Mouse (Mus musculus): ENCODE data around the gene Rab3b.
A peak's percentile ranks its signal among the peaks of the same experiment; 100 is the strongest.

The Rab3b gene

DNA sequence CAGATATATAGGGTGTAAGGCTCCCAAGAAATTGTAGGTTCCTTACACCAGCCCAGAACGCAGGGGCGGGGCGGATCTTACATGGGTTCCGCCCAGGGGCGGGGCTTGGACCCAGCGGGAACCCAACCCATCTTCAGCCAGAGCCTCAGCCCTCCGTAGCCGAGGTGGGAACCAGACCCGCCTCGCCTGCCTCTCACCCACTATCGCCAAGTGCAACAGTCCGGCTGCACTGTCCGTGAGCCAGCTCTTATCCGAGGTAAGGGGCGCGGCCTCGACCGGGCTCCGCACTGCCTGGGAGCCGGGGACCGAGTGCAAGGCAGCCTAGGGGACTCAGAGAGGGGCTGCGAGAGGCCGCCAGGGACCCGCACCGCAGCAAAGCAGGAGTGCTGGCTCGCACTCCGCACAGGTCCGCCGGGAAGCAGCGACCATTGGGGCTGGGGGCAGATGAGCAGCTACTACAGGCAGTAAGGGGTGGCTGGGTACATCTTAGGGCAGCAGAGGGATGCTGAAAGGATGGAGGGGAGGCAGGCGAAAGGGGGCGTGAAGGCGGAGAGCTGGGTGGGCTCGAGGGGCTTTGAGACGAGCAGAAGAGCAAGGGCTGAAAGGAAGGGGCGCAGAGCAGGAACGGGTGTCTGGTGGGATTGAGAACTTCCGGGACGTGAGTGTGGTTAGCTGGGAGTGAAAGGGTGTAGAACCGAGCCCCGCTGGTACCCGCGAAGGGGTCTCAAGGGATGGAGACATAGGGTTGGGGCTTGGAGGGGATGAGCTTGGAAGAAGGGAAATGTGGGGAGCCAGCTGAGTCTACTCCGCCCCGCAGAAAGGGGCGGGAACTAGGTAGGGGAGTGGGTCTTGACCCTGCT lies at the start of gene Rab3b:
Rab3b (plus strand) TSS at position 101 of the 860 bp plus-strand sequence.
- DNase-seq (ENCODE audit: low spot score in 2 of 2), result peak; percentile 24 to 47

GRCm38 (mm10) chr4:108830698-108831097 lies 48.2 kb upstream of the Rab3b start:
- no peak for DNase-seq (ENCODE audit: low spot score in 2 of 2)

DNA sequence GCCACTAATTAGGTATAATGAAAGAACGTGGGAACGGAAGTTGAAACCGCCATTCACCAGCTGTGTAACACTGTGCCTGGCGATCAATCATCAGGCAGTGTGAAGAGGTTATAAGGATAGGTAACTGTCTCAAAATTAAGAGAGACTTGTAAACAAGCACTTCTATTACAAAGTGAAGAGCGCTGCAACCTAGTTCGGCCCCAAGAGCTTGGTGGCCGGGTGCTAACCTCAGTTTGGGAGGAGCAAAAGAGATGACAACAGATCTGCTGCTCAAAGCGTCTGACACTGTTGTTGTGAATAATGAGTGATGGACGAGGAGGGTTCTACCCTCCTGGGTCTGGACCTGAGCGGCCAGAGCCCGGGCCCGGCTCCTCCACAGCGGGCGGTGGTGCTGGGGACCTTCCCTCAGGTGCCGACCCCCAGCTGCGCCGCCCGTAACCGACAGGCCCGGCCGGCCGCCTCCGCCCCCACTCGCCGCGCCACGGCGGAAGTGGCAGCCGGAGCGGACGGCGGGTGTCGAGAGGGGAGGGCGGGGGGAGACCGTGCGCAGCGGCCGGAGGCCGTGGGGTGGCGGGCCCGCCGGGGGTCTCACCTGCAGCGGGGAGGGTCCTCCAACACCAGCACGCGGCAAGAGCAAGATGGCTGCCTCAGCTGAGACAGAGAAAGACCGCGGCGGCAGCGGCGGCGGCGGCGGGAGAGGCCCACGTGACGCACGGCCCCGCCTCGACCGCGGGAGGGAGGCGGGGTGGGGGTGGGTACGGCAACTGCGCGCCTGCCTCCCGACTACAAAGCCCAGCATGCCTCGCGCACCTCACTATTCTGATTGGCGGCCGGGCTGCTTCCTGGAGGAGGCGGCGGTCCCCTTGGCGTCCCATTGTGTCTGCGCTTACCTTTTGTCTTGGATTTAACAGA lies 45.7 kb upstream of the Rab3b start, which contains the start of gene Btf3l4:
Btf3l4 (minus strand) TSS at position 699 of the 912 bp plus-strand sequence.
- DNase-seq (ENCODE audit: low spot score in 2 of 2), result peak; percentile 87 to 90

DNA sequence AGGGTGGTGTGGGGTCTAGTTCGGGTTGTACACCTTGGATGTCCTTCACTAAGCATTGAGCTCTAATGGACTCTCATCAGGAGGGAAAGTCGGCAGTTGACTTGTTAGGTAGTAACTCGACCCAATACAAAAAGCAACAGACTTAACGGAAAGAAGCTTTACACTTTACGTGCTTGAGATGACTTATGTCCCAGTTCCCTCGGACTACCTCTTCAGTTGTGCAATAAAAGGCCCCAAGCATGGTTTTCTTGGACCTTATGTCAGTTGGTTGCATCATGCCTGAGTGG lies 45.1 kb upstream of the Rab3b start:
- no peak for DNase-seq (ENCODE audit: low spot score in 2 of 2)

DNA sequence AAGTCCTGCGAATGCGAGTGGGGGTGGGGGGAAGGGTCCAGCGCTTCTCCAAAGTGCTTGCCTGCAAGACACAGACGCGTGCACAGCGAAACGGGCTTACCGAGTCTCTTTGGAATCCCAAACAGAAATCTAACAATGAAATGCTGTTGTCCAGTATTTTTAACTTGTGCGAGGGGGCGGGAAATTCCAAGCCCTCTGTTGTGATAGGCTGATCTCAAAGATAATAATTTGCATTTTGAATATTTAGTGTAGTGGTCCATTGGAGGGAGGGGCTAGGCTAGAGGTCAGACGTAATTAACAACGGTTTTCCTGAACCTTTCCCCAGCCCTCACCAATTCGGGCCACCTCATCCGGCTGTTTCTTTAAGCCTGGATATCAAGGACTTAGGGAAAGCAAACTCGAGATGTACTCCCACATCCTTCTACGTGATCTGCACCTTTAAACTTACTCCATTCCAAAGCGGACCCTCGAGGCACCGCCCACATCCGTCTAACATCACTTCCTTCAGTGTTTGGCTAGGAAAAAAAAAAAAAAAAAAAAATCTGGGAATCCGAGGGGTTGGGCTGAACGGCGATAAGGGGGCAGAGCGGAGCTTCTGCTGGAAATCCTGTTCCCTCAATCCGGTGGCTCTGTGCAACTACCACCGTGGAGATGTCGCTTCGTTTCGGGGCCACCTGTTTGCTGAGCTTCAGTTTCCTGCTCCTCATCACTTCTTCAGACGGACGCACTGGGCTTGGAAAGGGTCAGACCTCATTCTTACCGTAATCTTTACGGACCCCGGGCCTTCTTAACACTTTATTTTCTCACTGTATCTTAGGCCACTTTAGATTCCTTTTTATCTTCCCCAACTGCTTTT lies 44.5 kb upstream of the Rab3b start, which contains the start of gene Txndc12:
Txndc12 (plus strand) TSS at position 487 of the 856 bp plus-strand sequence.
- peak; percentile 80 to 82 for DNase-seq (ENCODE audit: low spot score in 2 of 2)

GRCm38 (mm10) chr4:108834971-108835311 lies 43.9 kb upstream of the Rab3b start:
- DNase-seq (ENCODE audit: low spot score in 2 of 2), result no peak

GRCm38 (mm10) chr4:108835496-108835895 lies 43.4 kb upstream of the Rab3b start:
- DNase-seq (ENCODE audit: low spot score in 2 of 2), result no peak

- DNase-seq (ENCODE audit: low spot score in 2 of 2), result peak in 1 of 2 experiments; percentile 27
Observed at GRCm38 (mm10) chr4:108838031-108838430, 40.8 kb upstream of the Rab3b start.

GRCm38 (mm10) chr4:108841920-108842578 lies 36.8 kb upstream of the Rab3b start:
- DNase-seq (ENCODE audit: low spot score in 2 of 2), result no peak

DNA sequence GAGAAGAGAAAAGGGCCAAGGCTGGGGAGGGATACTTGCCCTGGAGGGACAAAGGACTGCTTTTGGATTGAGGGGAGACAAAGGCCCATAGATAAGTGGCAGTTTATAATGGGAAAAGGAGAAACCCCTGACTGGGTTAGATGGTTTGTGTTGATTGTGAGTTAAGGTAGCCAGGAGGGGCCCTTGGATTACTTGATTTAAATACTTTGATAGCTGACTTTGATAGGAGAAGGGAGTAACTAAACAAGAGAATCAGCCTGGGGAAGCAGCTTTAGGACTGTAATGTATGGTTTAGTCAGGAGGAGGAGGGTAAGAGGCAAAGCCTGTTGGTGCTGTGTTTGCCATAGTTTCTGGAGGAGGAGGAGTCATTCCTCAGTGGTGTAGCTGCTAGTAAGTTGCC lies 35.5 kb upstream of the Rab3b start:
- no peak for DNase-seq (ENCODE audit: low spot score in 2 of 2)

GRCm38 (mm10) chr4:108845824-108846569 lies 32.9 kb upstream of the Rab3b start:
- DNase-seq (ENCODE audit: low spot score in 2 of 2), result no peak

GRCm38 (mm10) chr4:108847715-108848504 lies 31.0 kb upstream of the Rab3b start, which contains the start of gene Kti12:
Gene Kti12 (plus strand): TSS chr4:108847785.
- peak; percentile 76 to 84 for DNase-seq (ENCODE audit: low spot score in 2 of 2)

GRCm38 (mm10) chr4:108848505-108848848 lies 30.4 kb upstream of the Rab3b start, which contains the start of gene A730015C16Rik:
Gene A730015C16Rik (minus strand): TSS chr4:108848619.
- DNase-seq (ENCODE audit: low spot score in 2 of 2), result peak in 1 of 2 experiments; percentile 12

DNA sequence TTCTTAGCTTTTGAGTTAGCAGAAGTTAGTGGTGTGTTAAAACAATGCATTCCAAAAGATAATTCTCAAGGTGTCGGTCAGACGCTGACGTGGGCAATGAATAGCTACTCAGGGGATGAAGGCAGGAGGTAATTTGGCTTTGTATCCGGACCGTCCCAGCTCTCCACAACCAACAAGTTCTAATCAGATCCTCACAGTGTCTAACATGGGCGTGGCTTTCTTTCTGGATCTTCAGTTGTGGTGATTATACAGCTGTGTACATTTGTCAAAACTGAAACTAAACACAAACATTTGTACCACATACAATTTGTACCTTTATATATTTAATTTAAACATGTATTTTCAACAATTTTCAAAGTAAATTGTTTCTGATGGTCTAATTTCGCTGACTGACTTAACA lies 12.1 kb upstream of the Rab3b start:
- no peak for DNase-seq (ENCODE audit: low spot score in 2 of 2)

DNA sequence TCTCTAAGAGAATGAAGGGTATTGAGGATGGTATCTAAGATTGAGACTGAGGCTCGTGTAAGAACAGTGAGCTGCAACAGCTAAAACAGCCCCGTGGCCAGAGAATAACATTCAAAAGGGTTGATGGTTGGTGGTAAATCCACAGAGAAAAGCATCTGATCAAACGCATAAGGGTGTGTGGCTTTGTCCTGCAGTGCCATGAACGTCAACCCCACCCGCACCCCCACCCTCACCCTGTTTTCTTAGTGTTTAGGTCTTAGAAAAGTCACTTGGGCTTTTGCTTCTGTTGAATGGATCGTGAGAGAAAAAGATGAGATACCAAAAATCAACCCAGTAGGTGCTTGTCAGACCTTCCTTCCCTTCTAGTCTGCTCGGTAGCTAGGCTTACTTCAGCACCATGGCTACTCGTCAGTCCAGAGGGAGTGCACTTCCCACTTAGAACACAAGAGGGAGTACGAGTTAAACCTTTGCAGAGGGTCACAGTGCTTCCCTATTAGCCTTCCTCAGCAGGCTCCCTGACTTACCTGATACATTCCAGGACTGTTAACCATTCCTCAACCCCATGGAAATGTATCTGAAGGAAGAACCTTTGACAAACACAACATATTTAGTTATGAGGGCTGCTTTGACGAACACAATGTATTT lies 9.0 kb upstream of the Rab3b start:
- peak; percentile 77 to 79 for DNase-seq (ENCODE audit: low spot score in 2 of 2)

DNA sequence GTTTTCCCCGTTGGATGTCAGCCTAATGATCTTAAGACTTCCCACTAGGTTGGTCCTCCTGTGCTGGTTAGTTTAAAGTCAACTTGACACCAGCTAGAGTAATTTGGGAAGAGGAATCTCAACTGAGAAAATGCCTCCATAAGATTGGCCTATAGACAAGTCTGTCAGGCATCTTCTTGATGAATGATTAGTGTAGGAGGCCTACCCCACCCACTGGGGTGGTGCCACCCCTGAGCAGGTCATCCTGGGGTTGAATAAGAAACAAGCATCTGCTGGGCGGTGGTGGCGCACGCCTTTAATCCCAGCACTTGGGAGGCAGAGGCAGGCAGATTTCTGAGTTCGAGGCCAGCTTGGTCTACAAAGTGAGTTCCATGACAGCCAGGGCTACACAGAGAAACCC lies 5.1 kb upstream of the Rab3b start:
- no peak for DNase-seq (ENCODE audit: low spot score in 2 of 2)

GRCm38 (mm10) chr4:108877901-108878300 lies 962 bp upstream of the Rab3b start:
- DNase-seq (ENCODE audit: low spot score in 2 of 2), result no peak

- DNase-seq (ENCODE audit: low spot score in 2 of 2), result no peak
Observed at GRCm38 (mm10) chr4:108883815-108884214, 5.0 kb downstream of the Rab3b start.

- DNase-seq (ENCODE audit: low spot score in 2 of 2), result no peak
Observed at GRCm38 (mm10) chr4:108887456-108887855, 8.6 kb downstream of the Rab3b start.

Data from right cerebral cortex, postnatal 36 days (tissue).